Mouse (Mus musculus): ENCODE measurements around the gene Xxylt1. TPM values are rescaled to one million over a fixed set of nuclear protein-coding genes. Genes with fewer than 3 reads are reported as not detected.

The Xxylt1 gene
- total RNA-seq, 4 experiments from 2014 or later: 14.1 to 19.0 (median 16.7) TPM

DNA sequence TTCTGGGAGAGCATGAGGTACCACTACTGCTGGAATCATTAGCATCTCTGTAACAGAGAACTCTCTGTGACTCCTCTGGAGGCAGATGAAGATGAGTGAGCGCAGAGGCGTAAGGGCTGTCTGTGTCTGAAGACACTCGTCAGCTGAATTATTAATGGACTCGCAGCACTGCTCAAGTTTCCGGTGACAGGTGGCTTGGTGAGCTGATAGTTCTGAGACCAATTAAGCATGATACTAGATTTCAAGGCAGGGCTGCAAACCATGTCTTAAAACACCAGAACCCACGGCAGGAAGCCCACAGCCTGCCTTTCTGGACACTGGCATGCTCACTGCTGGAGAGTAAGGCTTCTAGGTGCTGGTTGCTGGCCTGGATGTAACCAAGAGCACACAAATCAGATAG is 93.5 kb downstream of the Xxylt1 start:
- no peak for DNase-seq

GRCm38 (mm10) chr16:30984826-30985545 is 96.2 kb downstream of the Xxylt1 start:
- no peak for DNase-seq

GRCm38 (mm10) chr16:30984101-30984500 is 97.1 kb downstream of the Xxylt1 start:
- DNase-seq: no peak

DNA sequence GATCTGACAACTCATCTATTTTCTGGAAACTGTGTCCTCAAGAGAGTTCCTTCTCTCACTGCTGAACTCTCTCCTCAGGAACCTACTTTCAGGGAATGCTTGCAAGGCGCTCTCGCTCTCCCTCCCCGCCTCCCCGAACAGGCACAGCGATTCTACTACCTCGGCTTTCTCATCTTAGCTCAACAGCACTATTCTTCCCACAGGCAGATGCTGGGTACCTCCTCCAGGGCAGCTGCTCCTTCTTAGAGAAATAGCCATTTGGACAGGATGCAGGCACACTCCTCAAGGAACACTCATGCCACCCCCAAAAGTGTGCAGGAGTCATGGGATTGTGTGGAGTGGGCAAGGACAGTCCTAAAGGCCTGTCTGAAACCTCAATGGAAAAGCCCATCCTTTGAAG is 97.5 kb downstream of the Xxylt1 start:
- DNase-seq: no peak

DNA sequence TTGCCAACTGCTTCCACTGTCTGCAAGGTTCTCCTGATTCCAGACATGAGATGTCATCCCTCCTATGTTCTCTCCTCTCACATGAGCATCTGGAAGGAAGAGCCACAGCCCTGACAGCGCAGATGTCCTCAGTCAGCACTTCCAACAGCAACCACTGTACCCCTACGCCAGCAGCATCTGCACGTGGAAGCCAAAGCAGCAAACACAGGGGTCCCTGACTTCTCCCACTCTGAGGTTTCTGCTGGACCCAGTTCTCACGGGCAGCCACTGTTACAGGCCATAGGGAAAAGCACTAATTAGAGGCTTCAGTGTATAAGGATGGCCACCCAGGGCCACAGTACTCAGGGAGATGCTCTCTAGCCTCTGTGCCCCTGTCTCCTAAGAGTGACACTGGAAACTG is 98.0 kb downstream of the Xxylt1 start:
- DNase-seq: no peak

DNA sequence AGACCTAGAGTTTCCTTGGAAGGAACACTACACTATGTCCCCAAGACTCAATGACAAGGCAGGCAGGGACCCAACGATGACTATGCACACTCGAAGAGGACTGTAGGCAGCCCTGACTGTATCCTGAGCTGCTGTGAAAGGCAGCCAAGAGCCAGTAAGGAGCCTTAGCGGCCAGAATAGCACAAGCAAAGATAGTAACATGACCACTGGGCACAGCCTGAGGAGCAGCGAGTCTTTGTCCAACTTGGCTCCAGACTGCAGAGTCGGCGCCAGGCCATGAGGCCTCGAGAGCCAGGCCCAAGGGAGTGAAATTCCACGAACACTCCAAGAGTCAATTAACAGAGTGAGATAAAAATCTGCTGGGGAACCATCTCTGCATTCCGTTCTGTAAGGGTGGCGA is 99.9 kb downstream of the Xxylt1 start:
- no peak for DNase-seq

- no peak for DNase-seq
Observed at GRCm38 (mm10) chr16:30979905-30980304, 101.3 kb downstream of the Xxylt1 start.

GRCm38 (mm10) chr16:30977728-30978127 is 103.5 kb downstream of the Xxylt1 start:
- no peak for DNase-seq

DNA sequence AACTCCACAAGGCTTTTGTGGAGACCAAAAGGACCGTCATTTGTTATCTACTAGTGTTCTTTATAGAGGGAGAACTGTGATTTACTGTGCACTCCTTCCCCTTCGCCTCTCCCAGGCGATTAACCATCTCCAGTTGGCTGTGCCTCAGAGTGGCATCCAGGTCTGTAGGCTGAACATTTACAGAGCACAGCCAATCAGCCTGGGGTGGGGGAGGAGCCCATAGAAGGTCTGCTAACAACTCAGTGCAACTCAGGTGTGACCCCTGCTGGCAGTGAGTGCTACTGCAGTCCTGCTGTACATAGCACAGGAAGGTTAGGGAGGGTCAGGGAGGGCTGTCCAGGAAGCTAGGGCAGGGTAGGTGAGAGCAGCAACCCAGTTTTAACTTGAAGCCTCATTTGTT is 104.0 kb downstream of the Xxylt1 start:
- DNase-seq: peak; percentile 90

DNA sequence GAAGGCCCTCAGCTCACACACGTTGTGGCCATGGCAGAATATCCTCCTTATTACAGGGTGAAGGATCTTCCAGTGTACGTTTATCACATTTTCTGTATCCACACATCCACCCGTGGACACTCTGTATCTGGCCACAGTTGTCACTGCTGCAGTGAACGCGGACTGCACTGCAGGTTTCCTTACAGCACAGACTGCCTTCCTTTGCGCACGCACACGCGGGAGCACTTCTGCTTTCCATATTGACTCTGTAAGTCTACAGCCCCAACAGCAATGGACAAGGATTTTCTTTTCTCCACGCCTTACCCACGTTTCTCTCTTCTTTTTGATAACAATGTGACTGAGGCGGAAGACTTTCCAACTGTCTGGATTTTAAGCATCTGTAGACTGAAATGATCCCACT is 106.7 kb downstream of the Xxylt1 start:
- DNase-seq: no peak

DNA sequence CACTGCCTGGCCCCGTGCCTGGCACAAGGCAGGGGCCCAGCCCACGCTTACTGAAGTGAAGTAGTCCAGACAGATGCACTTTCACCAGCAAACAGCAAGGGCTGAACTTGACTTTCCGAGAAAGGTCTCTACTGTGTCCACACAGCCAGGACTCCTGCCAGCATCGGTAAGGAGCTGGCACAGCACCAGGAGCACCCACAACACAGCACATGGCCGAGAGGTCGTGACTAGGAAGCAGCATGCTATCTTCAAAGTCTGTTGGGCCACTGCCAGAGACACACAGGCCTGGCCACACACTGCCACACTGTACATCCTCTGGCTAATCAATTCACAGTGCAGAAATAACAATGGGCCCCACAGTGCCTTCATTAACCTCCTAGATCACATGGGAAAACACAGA is 107.8 kb downstream of the Xxylt1 start:
- peak; percentile 70 for DNase-seq

- DNase-seq: no peak
Observed at GRCm38 (mm10) chr16:30971950-30972541, 109.2 kb downstream of the Xxylt1 start.

DNA sequence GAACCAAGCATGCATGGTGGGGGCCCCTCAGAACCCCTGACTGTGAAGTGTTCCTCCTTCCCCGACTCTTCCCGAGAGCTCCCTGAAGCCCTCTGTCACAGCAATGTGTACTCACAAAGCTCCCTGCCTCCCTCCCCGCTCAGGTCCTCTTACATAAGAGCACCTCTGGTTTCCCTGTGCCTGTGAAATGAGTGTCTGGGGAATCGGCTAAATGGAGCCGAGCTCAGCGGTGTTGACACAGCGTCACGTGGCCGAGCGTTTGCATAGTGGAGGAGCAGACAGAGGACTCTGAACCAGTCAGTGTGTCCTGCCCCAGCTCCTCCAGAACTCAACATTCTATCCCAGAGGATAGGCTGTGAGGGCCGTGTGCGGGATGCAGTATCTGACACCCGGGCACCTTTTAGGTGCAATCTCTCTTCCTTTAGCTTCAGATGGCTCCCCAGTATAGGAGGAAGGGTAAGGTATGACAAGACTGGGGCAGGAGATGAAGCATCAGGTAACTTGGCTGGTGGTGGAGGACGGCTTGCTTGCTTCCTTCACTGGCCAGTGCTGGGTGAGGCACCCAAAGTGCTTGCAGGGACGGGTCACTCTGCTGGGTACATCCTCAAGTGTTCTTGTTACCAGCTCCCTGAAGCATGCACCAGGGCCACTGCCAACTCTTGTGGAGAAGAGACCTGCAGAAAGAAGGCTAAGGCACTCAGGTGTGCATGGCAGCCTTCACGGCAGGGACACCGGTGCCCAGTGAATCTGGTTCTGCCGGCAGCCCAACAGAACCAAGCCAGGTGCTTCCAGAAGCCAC is 111.8 kb downstream of the Xxylt1 start:
- DNase-seq: peak; percentile 43

- DNase-seq: no peak
Observed at GRCm38 (mm10) chr16:30968402-30969151, 112.7 kb downstream of the Xxylt1 start.

GRCm38 (mm10) chr16:30966684-30967083 is 114.5 kb downstream of the Xxylt1 start:
- no peak for DNase-seq

GRCm38 (mm10) chr16:30964891-30965290 is 116.3 kb downstream of the Xxylt1 start:
- no peak for DNase-seq

- no peak for DNase-seq
Observed at GRCm38 (mm10) chr16:30964411-30964810, 116.8 kb downstream of the Xxylt1 start.

DNA sequence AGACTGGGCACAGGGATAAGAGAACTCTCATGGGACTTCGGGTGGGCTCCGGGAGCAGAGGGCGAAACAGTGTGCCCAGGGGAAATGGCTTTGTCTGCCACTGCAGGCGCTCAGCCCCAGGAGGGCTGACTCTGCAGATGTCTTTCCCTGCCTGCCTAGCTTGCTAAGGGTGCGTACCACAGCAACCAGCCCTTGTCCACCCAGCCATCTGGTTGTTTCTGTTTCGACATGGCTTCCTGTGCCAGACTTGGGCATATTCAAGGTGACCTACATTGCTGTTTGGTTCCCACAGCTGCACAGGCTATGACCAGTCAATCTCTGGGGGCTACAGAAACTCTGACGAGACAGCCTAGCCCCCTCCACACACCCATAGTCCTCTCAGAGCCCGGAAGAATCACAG is 118.7 kb downstream of the Xxylt1 start:
- no peak for DNase-seq

- DNase-seq: no peak
Observed at GRCm38 (mm10) chr16:30961176-30961575, 120.1 kb downstream of the Xxylt1 start.

DNA sequence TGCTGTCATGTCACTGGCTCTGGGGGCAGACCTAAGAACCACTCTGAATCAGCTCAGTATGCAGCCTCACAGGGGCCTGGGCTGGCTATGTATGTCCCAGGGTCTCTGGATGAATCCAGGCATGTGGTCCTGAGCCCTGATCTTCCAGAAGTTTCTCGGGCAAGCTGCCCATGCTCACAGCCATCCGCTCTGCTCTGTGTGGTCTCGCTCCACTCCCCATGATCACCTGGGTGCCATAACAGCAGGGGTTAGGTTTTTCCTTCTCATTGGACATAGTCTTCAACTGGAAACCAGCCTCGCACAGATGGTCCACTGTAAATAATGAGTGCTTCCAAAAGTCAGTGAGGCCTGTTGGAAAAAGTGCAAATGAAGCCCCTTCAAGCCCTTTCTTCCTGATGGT is 121.0 kb downstream of the Xxylt1 start:
- DNase-seq: no peak

DNA sequence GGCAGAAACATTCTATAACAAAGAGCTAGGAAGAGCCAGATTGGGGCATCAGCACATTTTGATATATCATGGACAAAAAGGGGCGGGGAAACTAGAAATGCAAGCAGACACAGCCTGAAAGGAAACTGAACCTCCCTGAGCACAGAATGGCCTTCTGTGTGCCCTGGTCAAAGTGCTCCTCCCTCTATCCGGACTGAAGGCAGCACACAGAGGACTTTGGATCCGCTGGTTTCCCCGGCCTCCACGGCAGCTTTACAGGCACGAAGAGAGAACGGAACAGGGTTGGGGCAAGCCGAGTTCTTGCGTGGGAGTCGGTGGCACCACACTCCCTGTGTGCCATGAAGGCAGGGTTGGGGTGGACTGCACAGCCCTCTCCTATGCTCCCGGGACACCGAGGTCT is 121.5 kb downstream of the Xxylt1 start:
- no peak for DNase-seq

DNA sequence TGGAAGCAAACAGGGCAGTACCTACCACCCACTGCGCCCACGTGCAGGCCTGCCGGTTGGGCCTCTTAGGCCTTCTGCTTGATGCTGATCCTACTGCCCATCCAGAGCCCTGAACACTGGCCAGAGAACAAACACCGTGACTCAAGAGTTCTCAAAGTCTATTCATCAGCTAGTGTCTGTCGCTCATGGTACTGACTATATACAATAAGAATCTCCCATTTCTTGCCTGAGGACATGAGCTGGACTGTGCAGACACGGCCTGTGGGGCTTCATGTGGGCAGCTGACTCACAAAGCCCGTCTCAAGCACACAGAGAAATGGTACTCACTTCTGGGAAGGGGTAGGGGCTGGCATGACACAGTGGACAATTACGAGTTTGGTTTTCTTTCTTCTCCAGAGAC is 125.1 kb downstream of the Xxylt1 start:
- no peak for DNase-seq

DNA sequence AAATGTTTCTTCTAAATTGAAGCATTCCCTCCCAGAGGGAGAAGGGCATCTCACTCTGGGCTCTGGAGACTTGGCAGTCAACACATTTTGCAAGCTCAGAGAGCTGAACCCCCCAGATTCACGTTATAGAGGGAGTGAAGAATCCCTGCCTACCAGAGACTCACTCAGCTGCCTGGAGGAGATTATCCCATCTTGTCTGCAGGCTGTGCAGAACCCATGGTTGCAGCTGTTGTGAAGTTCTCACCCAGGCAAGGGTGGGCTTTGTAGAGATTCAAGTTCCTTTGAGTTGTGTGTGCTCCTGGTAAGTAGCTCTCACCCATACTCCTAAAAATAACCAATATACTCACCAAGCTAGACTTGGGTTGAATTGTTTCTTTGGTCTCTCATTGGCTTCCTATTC is 132.6 kb downstream of the Xxylt1 start:
- DNase-seq: no peak
